Mouse (Mus musculus): ENCODE measurements at regions not wholly inside any gene's neighbourhood (a gene's known extent, or its start where the extent isn't known, plus 50 kb on each side); places are given as distances from the start of the nearest gene placed in this dataset.

- DNase-seq = no peak
These were observed 256.3 kb upstream of the Lyplal1 start for GRCm38 (mm10) chr1:186373386-186373785.

GRCm38 (mm10) chr1:186372770-186373353 lies 255.8 kb upstream of the Lyplal1 start:
- DNase-seq = no peak

- no peak for DNase-seq
These were observed 246.2 kb upstream of the Lyplal1 start for GRCm38 (mm10) chr1:186363356-186363755.

GRCm38 (mm10) chr1:186358011-186358670 lies 241.0 kb upstream of the Lyplal1 start:
- peak; percentile 56 for DNase-seq

- DNase-seq = no peak
These were observed 237.6 kb upstream of the Lyplal1 start for GRCm38 (mm10) chr1:186354742-186355141.

GRCm38 (mm10) chr1:186354072-186354471 lies 237.0 kb upstream of the Lyplal1 start:
- no peak for DNase-seq

- DNase-seq = no peak
These were observed 233.3 kb upstream of the Lyplal1 start for GRCm38 (mm10) chr1:186350381-186350780.

GRCm38 (mm10) chr1:186349966-186350365 lies 232.9 kb upstream of the Lyplal1 start:
- DNase-seq = no peak

GRCm38 (mm10) chr1:186347413-186348147 lies 230.5 kb upstream of the Lyplal1 start:
- peak; percentile 69 for DNase-seq

- DNase-seq = no peak
These were observed 228.3 kb upstream of the Lyplal1 start for GRCm38 (mm10) chr1:186345449-186345848.

- DNase-seq = no peak
These were observed 225.9 kb upstream of the Lyplal1 start for GRCm38 (mm10) chr1:186342931-186343506.

GRCm38 (mm10) chr1:186342391-186342790 lies 225.3 kb upstream of the Lyplal1 start:
- DNase-seq = no peak

GRCm38 (mm10) chr1:186341878-186342277 lies 224.8 kb upstream of the Lyplal1 start:
- DNase-seq = peak; percentile 38

- no peak for DNase-seq
These were observed 223.6 kb upstream of the Lyplal1 start for GRCm38 (mm10) chr1:186340701-186341100.

GRCm38 (mm10) chr1:186317285-186317684 lies 200.2 kb upstream of the Lyplal1 start:
- no peak for DNase-seq

GRCm38 (mm10) chr1:186314180-186314579 lies 197.1 kb upstream of the Lyplal1 start:
- no peak for DNase-seq

- no peak for DNase-seq
These were observed 195.6 kb upstream of the Lyplal1 start for GRCm38 (mm10) chr1:186312698-186313097.

GRCm38 (mm10) chr1:186312008-186312407 lies 194.9 kb upstream of the Lyplal1 start:
- DNase-seq = peak; percentile 14

GRCm38 (mm10) chr1:186307627-186308026 lies 190.5 kb upstream of the Lyplal1 start:
- DNase-seq = no peak

GRCm38 (mm10) chr1:186297464-186297863 lies 180.4 kb upstream of the Lyplal1 start:
- peak; percentile 34 for DNase-seq

GRCm38 (mm10) chr1:186295201-186295600 lies 178.1 kb upstream of the Lyplal1 start:
- no peak for DNase-seq

- DNase-seq = no peak
These were observed 177.5 kb upstream of the Lyplal1 start for GRCm38 (mm10) chr1:186294635-186295034.

- DNase-seq = no peak
These were observed 172.0 kb upstream of the Lyplal1 start for GRCm38 (mm10) chr1:186289117-186289516.

GRCm38 (mm10) chr1:186287831-186288230 lies 170.7 kb upstream of the Lyplal1 start:
- DNase-seq = no peak

Measured in kidney, postnatal 10 days (tissue).